In genomic region chr1:160260605-160261004, GRCm38 (mm10) we compare ENCODE assay signal across 17 mouse cellular contexts. TPM values are rescaled to one million over a fixed set of nuclear protein-coding genes. Genes with fewer than 3 reads are reported as not detected.
DNase-seq lines count a peak whose midpoint lies in the region; ATAC-seq lines count a peak whose summit lies in the region.
"Had no signal": no experiment of that assay in that cellular context is flagged by ENCODE, and none has a peak within 500 bp of the region (broad histone marks: within the 10 kb centered on the region; RNA-seq: fewer than 3 reads in every experiment).

No protein-coding gene starts in this region.

- no peaks in the 10 kb centered on the region for H3K9me3 ChIP-seq in hindbrain, embryonic 14.5 days (ENCODE audit: control insufficient read depth, low read length)
- no peaks in the 10 kb centered on the region for H3K9me3 ChIP-seq in hindbrain, embryonic 11.5 days (ENCODE audit: control insufficient read depth, low read length)
- no peaks in the 10 kb centered on the region for H3K9me3 ChIP-seq in neural tube, embryonic 13.5 days
- no peaks in the 10 kb centered on the region for H3K9me3 ChIP-seq in midbrain, embryonic 15.5 days
- H3K9me3 ChIP-seq: embryonic facial prominence, embryonic 12.5 days; intestine, embryonic 15.5 days had no signal

- ATAC-seq in hindbrain, embryonic 14.5 days (ENCODE audit: low FRiP score), result no peak
- no peak for ATAC-seq in hindbrain, embryonic 11.5 days (ENCODE audit: low FRiP score)
- ATAC-seq in neural tube, embryonic 13.5 days (ENCODE audit: low read depth), result 0 out of 2 replicates have a peak, but pooled peaks have one; percentile 44
- peak; percentile 41; the same call in 1 of the 2 replicates for ATAC-seq in midbrain, embryonic 15.5 days (replicated peaks)

- H3K27ac ChIP-seq in hindbrain, embryonic 14.5 days, result peak overlapping the region; percentile 78
- no peak overlapping the region for H3K27ac ChIP-seq in hindbrain, embryonic 11.5 days (ENCODE audit: low read depth, low read length)
- H3K27ac ChIP-seq in neural tube, embryonic 13.5 days (replicated peaks), result peak overlapping the region; percentile 62; the same call in 1 of the 2 replicates
- H3K27ac ChIP-seq in midbrain, embryonic 15.5 days, result peak overlapping the region; percentile 59
- H3K27ac ChIP-seq: embryonic facial prominence, embryonic 12.5 days; heart, adult 2 months; intestine, embryonic 15.5 days had no signal

- WGBS in hindbrain, embryonic 14.5 days, result 85% methylated on average over 4 of the region's 4 CpGs
- WGBS in hindbrain, embryonic 11.5 days, result 89% methylated on average over 4 of the region's 4 CpGs
- 86% methylated on average over 4 of the region's 4 CpGs for WGBS in neural tube, embryonic 13.5 days
- WGBS in midbrain, embryonic 15.5 days, result 86% methylated on average over 4 of the region's 4 CpGs

- H3K27me3 ChIP-seq in hindbrain, embryonic 14.5 days (ENCODE audit: control insufficient read depth, insufficient read depth, low read length), result no peaks in the 10 kb centered on the region
- H3K27me3 ChIP-seq in hindbrain, embryonic 11.5 days (ENCODE audit: control insufficient read depth, insufficient read depth, low read length), result no peaks in the 10 kb centered on the region
- H3K27me3 ChIP-seq in neural tube, embryonic 13.5 days, result no peaks in the 10 kb centered on the region
- H3K27me3 ChIP-seq in midbrain, embryonic 15.5 days (replicated peaks), result no peaks in the 10 kb centered on the region
- H3K27me3 ChIP-seq: embryonic facial prominence, embryonic 12.5 days; intestine, embryonic 15.5 days had no signal

- no peak for DNase-seq in hindbrain, embryonic 14.5 days (ENCODE audit: low spot score)
- DNase-seq in hindbrain, embryonic 11.5 days (ENCODE audit: low spot score), result no peak
- DNase-seq in neural tube, embryonic 10.5 days (ENCODE audit: extremely low spot score, low spot score), result no peak
- DNase-seq in spleen, postnatal 10 days (ENCODE audit: low spot score in 2 of 2), result no peak
- no peak for DNase-seq in kidney, adult 9 months
- DNase-seq: adrenal gland, adult 2 months; gastrocnemius, postnatal 25 days; heart, adult 2 months; heart, postnatal 36 days; layer of hippocampus, postnatal 36 days; liver; right cerebral cortex, adult 18-20 months; thymus, postnatal 36 days had no signal

- no peak overlapping the region for H3K4me2 ChIP-seq in hindbrain, embryonic 14.5 days (replicated peaks)
- H3K4me2 ChIP-seq in hindbrain, embryonic 11.5 days (replicated peaks; ENCODE audit: low read depth, low read length), result no peak overlapping the region
- H3K4me2 ChIP-seq in neural tube, embryonic 13.5 days, result no peak overlapping the region
- no peak overlapping the region for H3K4me2 ChIP-seq in midbrain, embryonic 15.5 days
- H3K4me2 ChIP-seq: embryonic facial prominence, embryonic 12.5 days; intestine, embryonic 15.5 days had no signal

- H3K4me1 ChIP-seq in hindbrain, embryonic 14.5 days (replicated peaks; ENCODE audit: control insufficient read depth, insufficient read depth, low read length), result peaks cover 6% of the 10 kb centered on the region; the same call in 1 of the 2 replicates
- no peaks in the 10 kb centered on the region for H3K4me1 ChIP-seq in hindbrain, embryonic 11.5 days (replicated peaks; ENCODE audit: control insufficient read depth, insufficient read depth, low read length)
- H3K4me1 ChIP-seq in neural tube, embryonic 13.5 days (replicated peaks), result peaks cover 13% of the 10 kb centered on the region
- peaks cover 14% of the 10 kb centered on the region; the same call in 1 of the 2 replicates for H3K4me1 ChIP-seq in midbrain, embryonic 15.5 days
- H3K4me1 ChIP-seq: intestine, embryonic 15.5 days had no signal

- peaks cover 6% of the 10 kb centered on the region; the same call in 1 of the 2 replicates for H3K36me3 ChIP-seq in hindbrain, embryonic 14.5 days (replicated peaks; ENCODE audit: control insufficient read depth, insufficient read depth)
- no peaks in the 10 kb centered on the region for H3K36me3 ChIP-seq in hindbrain, embryonic 11.5 days (ENCODE audit: control insufficient read depth, insufficient read depth, low read length)
- H3K36me3 ChIP-seq in neural tube, embryonic 13.5 days, result peaks cover 7% of the 10 kb centered on the region; the same call in 1 of the 2 replicates
- peaks cover 7% of the 10 kb centered on the region; the same call in 1 of the 2 replicates for H3K36me3 ChIP-seq in midbrain, embryonic 15.5 days (replicated peaks)
- H3K36me3 ChIP-seq: embryonic facial prominence, embryonic 12.5 days; intestine, embryonic 15.5 days had no signal

- H3K4me3 ChIP-seq in hindbrain, embryonic 14.5 days (replicated peaks; ENCODE audit: low read length), result no peak overlapping the region
- no peak overlapping the region for H3K4me3 ChIP-seq in hindbrain, embryonic 11.5 days (ENCODE audit: low read depth, low read length)
- no peak overlapping the region for H3K4me3 ChIP-seq in neural tube, embryonic 13.5 days
- no peak overlapping the region for H3K4me3 ChIP-seq in midbrain, embryonic 15.5 days
- H3K4me3 ChIP-seq: embryonic facial prominence, embryonic 12.5 days; heart, adult 2 months; intestine, embryonic 15.5 days had no signal

- no peak overlapping the region for H3K9ac ChIP-seq in hindbrain, embryonic 14.5 days
- H3K9ac ChIP-seq in hindbrain, embryonic 11.5 days (ENCODE audit: low read depth, low read length), result no peak overlapping the region
- no peak overlapping the region for H3K9ac ChIP-seq in neural tube, embryonic 13.5 days
- no peak overlapping the region for H3K9ac ChIP-seq in midbrain, embryonic 15.5 days
- H3K9ac ChIP-seq: embryonic facial prominence, embryonic 12.5 days; intestine, embryonic 15.5 days had no signal

RNA-seq across cellular contexts. Expression of gene Cacybp, which starts 47.9 kb away (rescaled TPM):
- 279 and 292 TPM in 2 replicates for polyA plus RNA-seq in hindbrain, embryonic 14.5 days (2014; fragmentation: Nextera tagmentation; extraction: Ambion mirVana)
- 299 and 310 TPM in 2 replicates for polyA plus RNA-seq in hindbrain, embryonic 11.5 days (2014; fragmentation: Nextera tagmentation; extraction: Ambion mirVana)
- polyA plus RNA-seq in neural tube, embryonic 13.5 days (2015; fragmentation: Nextera tagmentation; extraction: Ambion mirVana), result 273 and 285 TPM in 2 replicates
- 242 and 256 TPM in 2 replicates for polyA plus RNA-seq in midbrain, embryonic 15.5 days (2015; fragmentation: Nextera tagmentation; extraction: Ambion mirVana)

Comparison
In these comparisons a context has a peak if more than half of its experiments do, and no peak if none do; other contexts are left out.
1. ATAC-seq: peak in neural tube, embryonic 13.5 days (single experiment) and midbrain, embryonic 15.5 days (single experiment); none in hindbrain, embryonic 14.5 days (single experiment) and hindbrain, embryonic 11.5 days (single experiment).